Mouse (Mus musculus): ENCODE data around the gene Kcnk12. TPM values are rescaled to one million over a fixed set of nuclear protein-coding genes. Genes with fewer than 3 reads are reported as not detected.

The Kcnk12 gene
- total RNA-seq, 2 experiments from 2014 or later: not detected

- peak in 1 of 2 experiments; percentile 7 for DNase-seq (ENCODE audit: low spot score in 2 of 2)
These were observed 10.1 kb downstream of the Kcnk12 start for GRCm38 (mm10) chr17:87787711-87788110.

- DNase-seq (ENCODE audit: low spot score in 2 of 2): peak in 1 of 2 experiments; percentile 11
These were observed 12.1 kb downstream of the Kcnk12 start for GRCm38 (mm10) chr17:87785721-87786120.

- DNase-seq (ENCODE audit: low spot score in 2 of 2): peak in 1 of 2 experiments; percentile 9
These were observed 12.9 kb downstream of the Kcnk12 start for GRCm38 (mm10) chr17:87784911-87785310.

- DNase-seq (ENCODE audit: low spot score in 2 of 2): peak in 1 of 2 experiments; percentile 9
These were observed 13.5 kb downstream of the Kcnk12 start for GRCm38 (mm10) chr17:87784141-87784831.

GRCm38 (mm10) chr17:87781244-87781643 lies 16.6 kb downstream of the Kcnk12 start:
- DNase-seq (ENCODE audit: low spot score in 2 of 2): no peak

- DNase-seq (ENCODE audit: low spot score in 2 of 2): no peak
These were observed 17.6 kb downstream of the Kcnk12 start for GRCm38 (mm10) chr17:87780164-87780563.

- DNase-seq (ENCODE audit: low spot score in 2 of 2): no peak
These were observed 22.8 kb downstream of the Kcnk12 start for GRCm38 (mm10) chr17:87774982-87775381.

- DNase-seq (ENCODE audit: low spot score in 2 of 2): no peak
These were observed 24.6 kb downstream of the Kcnk12 start for GRCm38 (mm10) chr17:87773175-87773574.

- no peak for DNase-seq (ENCODE audit: low spot score in 2 of 2)
These were observed 27.0 kb downstream of the Kcnk12 start for GRCm38 (mm10) chr17:87770766-87771165.

- no peak for DNase-seq (ENCODE audit: low spot score in 2 of 2)
These were observed 30.9 kb downstream of the Kcnk12 start for GRCm38 (mm10) chr17:87766888-87767287.

- DNase-seq (ENCODE audit: low spot score in 2 of 2): no peak
These were observed 32.8 kb downstream of the Kcnk12 start for GRCm38 (mm10) chr17:87765031-87765430.

- no peak for DNase-seq (ENCODE audit: low spot score in 2 of 2)
These were observed 34.6 kb downstream of the Kcnk12 start for GRCm38 (mm10) chr17:87763146-87763545.

- no peak for DNase-seq (ENCODE audit: low spot score in 2 of 2)
These were observed 37.5 kb downstream of the Kcnk12 start for GRCm38 (mm10) chr17:87760315-87760714.

- DNase-seq (ENCODE audit: low spot score in 2 of 2): peak in 1 of 2 experiments; percentile 29
These were observed 51.6 kb downstream of the Kcnk12 start for GRCm38 (mm10) chr17:87745926-87746888.

GRCm38 (mm10) chr17:87744985-87745925 lies 52.5 kb downstream of the Kcnk12 start:
- no peak for DNase-seq (ENCODE audit: low spot score in 2 of 2)

- DNase-seq (ENCODE audit: low spot score in 2 of 2): no peak
These were observed 58.0 kb downstream of the Kcnk12 start for GRCm38 (mm10) chr17:87739835-87740234.

GRCm38 (mm10) chr17:87737144-87737543 lies 60.6 kb downstream of the Kcnk12 start:
- DNase-seq (ENCODE audit: low spot score in 2 of 2): no peak

- no peak for DNase-seq (ENCODE audit: low spot score in 2 of 2)
These were observed 63.3 kb downstream of the Kcnk12 start for GRCm38 (mm10) chr17:87734471-87734870.

- no peak for DNase-seq (ENCODE audit: low spot score in 2 of 2)
These were observed 65.8 kb downstream of the Kcnk12 start for GRCm38 (mm10) chr17:87731962-87732361.

- DNase-seq (ENCODE audit: low spot score in 2 of 2): no peak
These were observed 71.1 kb downstream of the Kcnk12 start for GRCm38 (mm10) chr17:87726489-87727356.
